Mouse (Mus musculus) right cerebral cortex, postnatal 10 days (tissue): ENCODE data around the gene Hsd17b2.

Experiments
- DNase-seq, 2 experiments: peaks; one replicate each; pipeline ENCODE4 v3.0.0; 2021; ENCODE audit warnings: low spot score in 2 of 2

Gene Hsd17b2

DNA sequence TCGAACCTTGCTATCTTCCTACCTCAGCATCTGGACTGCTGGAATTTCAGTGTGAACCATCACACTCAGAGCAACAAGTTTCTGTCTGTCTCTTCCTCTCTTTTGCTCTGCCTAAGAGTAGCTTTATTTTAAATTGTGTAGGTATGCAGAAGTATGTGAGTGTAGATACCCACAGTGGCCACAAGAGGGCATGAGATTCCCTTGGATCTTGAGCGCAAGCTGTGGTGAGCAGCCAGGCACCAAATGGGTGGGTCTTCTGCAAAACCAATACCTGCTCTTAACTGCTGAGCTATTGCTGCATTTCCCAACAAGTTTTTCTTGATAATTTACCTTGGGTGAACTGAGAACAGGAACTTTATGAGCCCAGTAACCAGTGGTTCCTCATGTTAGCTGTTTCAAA lies 70.4 kb downstream of the Hsd17b2 start:
- DNase-seq, result peak; percentile 51 to 71

DNA sequence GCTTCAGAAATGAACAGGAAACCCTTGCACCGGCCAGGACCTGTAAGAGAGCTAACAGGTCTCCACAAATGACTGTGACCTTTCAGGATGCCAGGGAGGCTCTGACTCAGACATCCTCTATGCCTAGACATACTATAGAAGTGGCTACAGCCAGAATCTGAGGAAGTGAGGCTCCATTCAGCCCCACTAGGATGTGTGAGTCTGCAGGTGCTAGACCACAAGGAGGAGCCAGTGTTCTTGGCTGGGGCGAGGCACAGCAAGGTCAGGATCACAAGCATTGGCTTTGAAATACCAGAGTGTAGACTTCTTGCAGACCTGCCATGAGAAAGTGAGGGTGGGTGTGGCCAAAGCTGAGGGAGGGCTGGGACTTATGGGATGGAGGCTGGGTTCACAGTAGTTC lies 70.9 kb downstream of the Hsd17b2 start:
- no peak for DNase-seq

- DNase-seq, result no peak
Measured at GRCm38 (mm10) chr8:117775626-117776025, 73.9 kb downstream of the Hsd17b2 start.

DNA sequence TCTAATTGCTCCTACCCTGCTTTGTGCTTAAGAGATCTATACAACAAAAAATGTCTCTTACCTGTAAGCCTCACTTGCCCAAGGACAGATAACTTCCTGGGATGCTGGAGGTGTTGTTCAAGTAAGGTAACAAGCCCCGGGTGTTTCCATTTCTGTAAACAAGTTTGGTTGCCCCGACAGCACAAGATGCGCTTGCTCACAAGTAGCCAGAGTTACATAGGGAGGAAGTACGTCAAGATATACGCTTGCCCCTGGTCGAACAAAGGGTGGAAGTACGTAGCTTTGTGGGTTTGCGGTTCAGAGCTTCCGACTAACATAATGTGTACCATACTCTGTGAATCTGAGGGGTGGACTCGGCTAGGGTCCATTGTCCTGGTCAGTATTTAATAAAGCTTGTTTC lies 74.4 kb downstream of the Hsd17b2 start:
- no peak for DNase-seq

DNA sequence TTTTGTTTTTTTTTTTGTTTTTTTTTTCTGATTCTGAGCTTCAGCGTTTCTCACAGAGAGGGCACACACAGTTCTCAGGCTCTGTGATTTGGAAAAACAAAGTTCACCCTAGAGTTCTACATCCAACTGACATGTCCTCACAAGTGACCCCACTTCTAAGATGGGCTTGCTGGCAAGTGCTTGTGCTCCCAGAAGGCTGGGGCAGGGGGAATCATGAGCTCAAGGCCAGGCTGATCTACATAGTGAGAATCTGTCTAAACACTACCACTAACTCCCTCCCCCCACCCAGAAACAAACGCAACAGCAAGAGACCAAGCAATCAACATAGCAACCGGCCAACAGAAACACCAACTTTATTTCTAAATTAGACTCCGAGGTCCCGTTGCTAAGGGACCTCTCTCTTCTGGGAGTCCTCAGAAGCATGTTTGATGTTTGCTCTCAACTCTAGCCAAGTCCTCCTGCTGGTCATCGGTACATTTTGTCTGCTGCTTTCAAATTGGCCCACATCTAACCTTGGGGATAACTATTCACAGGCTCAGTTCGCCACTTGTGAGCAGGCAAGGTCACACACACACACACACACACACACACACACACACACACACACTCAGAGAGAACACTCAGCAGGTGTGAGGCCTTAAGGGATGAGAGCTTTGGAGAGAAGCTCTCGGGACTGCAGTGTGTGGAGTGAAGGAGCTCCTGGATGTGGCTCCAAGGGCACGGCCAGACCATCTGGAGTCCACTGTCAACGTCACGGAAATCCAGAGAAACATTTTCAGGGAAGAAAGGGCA lies 77.0 kb downstream of the Hsd17b2 start:
- no peak for DNase-seq

DNA sequence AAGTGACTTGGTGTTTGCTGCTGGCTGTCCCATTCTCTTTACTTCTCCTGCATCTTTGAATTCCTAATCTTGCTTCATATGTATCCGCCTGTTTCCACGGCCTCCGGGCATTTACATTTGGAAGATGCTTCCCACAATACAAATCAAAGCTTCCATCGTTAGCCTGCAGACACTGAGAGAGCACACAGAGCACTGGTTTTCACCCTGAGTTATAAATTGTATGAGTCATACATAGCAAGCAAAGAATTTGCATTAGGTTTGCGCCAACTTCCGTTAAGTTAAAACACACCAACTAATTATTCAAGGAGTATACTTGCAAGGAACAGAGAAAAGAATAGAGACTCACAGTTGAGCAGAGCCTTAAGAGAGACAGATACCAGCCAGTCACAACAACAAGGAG lies 77.6 kb downstream of the Hsd17b2 start:
- DNase-seq, result no peak

GRCm38 (mm10) chr8:117781375-117782129 lies 79.8 kb downstream of the Hsd17b2 start:
- no peak for DNase-seq

DNA sequence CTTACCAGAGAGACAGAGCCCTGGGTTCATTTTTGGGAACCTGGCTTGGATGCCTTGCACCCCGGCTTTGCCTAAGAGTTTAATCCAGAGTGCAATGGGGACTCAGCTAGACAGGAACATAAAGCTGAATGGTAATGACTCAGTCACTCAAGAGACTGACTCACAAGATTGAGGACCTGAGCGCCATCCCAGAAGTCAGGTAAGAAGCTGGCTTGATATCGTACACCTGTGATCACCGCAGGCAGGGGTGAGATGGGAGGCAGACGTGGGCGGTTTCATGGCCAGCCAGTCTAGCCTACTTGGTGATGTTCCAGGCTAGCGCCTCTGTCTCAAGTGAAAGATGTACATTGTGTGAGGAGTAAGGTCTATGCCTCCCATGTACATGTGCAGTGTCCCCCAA lies 81.3 kb downstream of the Hsd17b2 start:
- DNase-seq, result no peak

GRCm38 (mm10) chr8:117786428-117786827 lies 84.7 kb downstream of the Hsd17b2 start:
- no peak for DNase-seq

DNA sequence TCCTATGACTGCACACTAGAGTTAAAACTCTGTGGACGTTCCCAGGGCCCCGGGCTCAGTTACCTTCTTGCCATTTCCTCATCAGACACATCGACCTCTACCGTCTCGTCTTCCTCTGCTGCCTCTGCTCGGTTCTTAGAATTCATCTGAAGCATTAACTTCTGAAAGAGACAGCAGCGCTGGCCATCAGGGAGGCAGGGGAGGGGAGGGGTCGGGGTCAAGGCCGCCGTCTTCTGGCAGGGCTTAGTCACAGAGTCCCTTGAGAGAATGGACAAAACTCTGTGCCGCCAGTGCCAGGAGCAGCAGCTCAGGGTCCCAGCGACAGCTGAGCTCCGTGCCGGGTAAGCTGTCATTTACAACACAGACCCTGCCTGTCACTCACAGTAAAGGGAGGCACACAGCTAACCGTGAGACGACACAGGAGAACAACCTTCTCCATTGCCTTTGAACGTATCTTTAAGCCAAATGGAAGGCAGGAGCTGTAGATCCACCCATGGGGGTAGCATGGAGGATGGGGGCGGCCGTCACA lies 91.0 kb downstream of the Hsd17b2 start:
- no peak for DNase-seq

- no peak for DNase-seq
Measured at GRCm38 (mm10) chr8:117794581-117794980, 92.9 kb downstream of the Hsd17b2 start.

DNA sequence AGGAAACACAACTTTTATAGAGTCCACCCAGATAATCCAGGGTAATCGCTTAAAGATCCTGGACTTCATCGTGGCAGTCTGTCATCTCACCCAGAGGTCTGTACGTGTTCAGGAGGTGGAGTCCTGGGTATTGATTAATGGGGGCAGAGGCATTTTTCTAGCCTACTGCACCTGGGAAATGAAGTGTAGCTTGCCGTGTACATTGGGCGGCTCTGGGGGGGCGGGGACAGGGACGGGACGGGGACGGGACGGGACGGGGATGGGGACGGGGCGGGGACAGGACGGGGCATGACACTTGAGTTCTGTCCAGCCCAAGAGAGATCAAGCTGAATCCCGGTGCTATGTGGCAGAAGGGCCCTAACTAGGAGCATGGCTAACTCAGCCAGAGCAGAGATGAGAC lies 94.8 kb downstream of the Hsd17b2 start:
- DNase-seq, result no peak

DNA sequence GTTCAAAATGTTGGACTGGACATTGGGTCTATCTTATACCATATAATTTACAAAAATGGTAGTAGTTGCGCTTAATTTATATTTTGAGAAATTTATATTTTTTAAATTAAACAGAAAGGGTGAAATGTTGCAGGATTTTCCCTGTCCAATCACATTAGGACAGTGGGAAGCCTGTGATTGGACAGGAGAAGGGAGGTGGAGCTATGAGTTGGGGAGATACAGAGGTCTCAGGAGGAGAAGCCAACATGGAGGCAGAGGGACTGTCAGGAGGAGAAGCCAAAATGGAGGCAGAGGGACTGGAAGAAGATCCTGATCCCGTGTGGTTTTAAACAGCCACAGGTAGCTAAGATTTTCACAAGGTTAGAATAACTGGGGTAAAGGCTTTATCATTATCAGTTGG lies 96.4 kb downstream of the Hsd17b2 start:
- DNase-seq, result no peak

GRCm38 (mm10) chr8:117801443-117802298 lies 100.0 kb downstream of the Hsd17b2 start, which contains the start of gene Mphosph6:
Mphosph6 (minus strand) TSS chr8:117801943.
- peak; percentile 98 for DNase-seq

DNA sequence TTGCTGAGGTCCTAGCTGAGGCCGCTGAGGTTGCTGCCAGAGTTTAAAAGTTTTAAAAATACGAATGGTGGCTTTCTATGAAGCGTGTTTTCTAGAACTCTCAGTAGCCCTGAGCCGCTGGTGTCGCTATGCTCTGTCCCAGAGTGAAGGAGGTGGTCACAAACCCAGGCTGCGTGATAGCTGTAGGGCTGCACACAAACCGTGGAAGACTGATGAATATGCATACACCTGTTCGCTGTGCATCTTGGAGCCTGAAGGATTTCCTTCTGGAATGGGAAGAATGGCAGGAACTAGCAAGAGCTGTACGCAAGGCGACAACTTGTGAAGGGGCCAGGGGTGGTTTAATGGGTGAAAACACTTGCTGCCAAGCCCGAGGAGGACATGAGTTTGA lies 100.6 kb downstream of the Hsd17b2 start:
- peak in 1 of 2 experiments; percentile 51 for DNase-seq

- DNase-seq, result no peak
Measured at GRCm38 (mm10) chr8:117805419-117805818, 103.7 kb downstream of the Hsd17b2 start.
